Mouse (Mus musculus): ENCODE data around the gene Gm2a.
A peak's percentile ranks its signal among the peaks of the same experiment; 100 is the strongest.
"Not testable (repeated sequence)": the region's sequence is repeated elsewhere in the genome, so short reads cannot be mapped to it uniquely, and the experiment has no call there.

Gene Gm2a

GRCm38 (mm10) chr11:55097463-55098188 is at the start of gene Gm2a:
Gene Gm2a (plus strand): TSS chr11:55098115.
- peak; percentile 96 for DNase-seq

GRCm38 (mm10) chr11:55050837-55051510 is 46.9 kb upstream of the Gm2a start:
- peak in 1 of 2 experiments; percentile 38 for DNase-seq

GRCm38 (mm10) chr11:55057511-55057910 is 40.4 kb upstream of the Gm2a start:
- no peak for DNase-seq

GRCm38 (mm10) chr11:55060802-55061201 is 37.1 kb upstream of the Gm2a start:
- DNase-seq: no peak

GRCm38 (mm10) chr11:55062856-55063255 is 35.1 kb upstream of the Gm2a start:
- DNase-seq: no peak

GRCm38 (mm10) chr11:55066921-55067320 is 31.0 kb upstream of the Gm2a start:
- DNase-seq: no peak

- no peak for DNase-seq
These were observed 28.9 kb upstream of the Gm2a start for GRCm38 (mm10) chr11:55069023-55069422.

GRCm38 (mm10) chr11:55071344-55071743 is 26.6 kb upstream of the Gm2a start:
- DNase-seq: no peak

GRCm38 (mm10) chr11:55072467-55072866 is 25.4 kb upstream of the Gm2a start:
- no peak for DNase-seq

- no peak for DNase-seq
These were observed 24.7 kb upstream of the Gm2a start for GRCm38 (mm10) chr11:55073191-55073590.

GRCm38 (mm10) chr11:55075602-55076001 is 22.3 kb upstream of the Gm2a start:
- peak; percentile 16 to 46 for DNase-seq

GRCm38 (mm10) chr11:55076234-55076633 is 21.7 kb upstream of the Gm2a start:
- no peak for DNase-seq

- DNase-seq: peak; percentile 64 to 67
These were observed 20.3 kb upstream of the Gm2a start, which contains the start of gene Ccdc69 for GRCm38 (mm10) chr11:55077331-55078231. Gene Ccdc69 (minus strand): TSS chr11:55078131.

- DNase-seq: no peak
These were observed 19.4 kb upstream of the Gm2a start for GRCm38 (mm10) chr11:55078502-55078901.

GRCm38 (mm10) chr11:55079180-55079579 is 18.7 kb upstream of the Gm2a start:
- DNase-seq: no peak

- no peak for DNase-seq
These were observed 16.7 kb upstream of the Gm2a start for GRCm38 (mm10) chr11:55081206-55081605.

- peak in 1 of 2 experiments; percentile 38 for DNase-seq
These were observed 13.3 kb upstream of the Gm2a start for GRCm38 (mm10) chr11:55084629-55085028.

- DNase-seq: no peak
These were observed 12.5 kb upstream of the Gm2a start for GRCm38 (mm10) chr11:55085396-55085795.

- DNase-seq: peak; percentile 61 to 77
These were observed 10.9 kb upstream of the Gm2a start for GRCm38 (mm10) chr11:55087006-55087405.

GRCm38 (mm10) chr11:55089892-55090291 is 8.0 kb upstream of the Gm2a start:
- DNase-seq: no peak

GRCm38 (mm10) chr11:55093096-55093495 is 4.8 kb upstream of the Gm2a start:
- no peak for DNase-seq

GRCm38 (mm10) chr11:55096296-55096695 is 1.6 kb upstream of the Gm2a start:
- not testable (repeated sequence) for DNase-seq
